Mouse (Mus musculus): ENCODE data around the gene Decr2.

DNA sequence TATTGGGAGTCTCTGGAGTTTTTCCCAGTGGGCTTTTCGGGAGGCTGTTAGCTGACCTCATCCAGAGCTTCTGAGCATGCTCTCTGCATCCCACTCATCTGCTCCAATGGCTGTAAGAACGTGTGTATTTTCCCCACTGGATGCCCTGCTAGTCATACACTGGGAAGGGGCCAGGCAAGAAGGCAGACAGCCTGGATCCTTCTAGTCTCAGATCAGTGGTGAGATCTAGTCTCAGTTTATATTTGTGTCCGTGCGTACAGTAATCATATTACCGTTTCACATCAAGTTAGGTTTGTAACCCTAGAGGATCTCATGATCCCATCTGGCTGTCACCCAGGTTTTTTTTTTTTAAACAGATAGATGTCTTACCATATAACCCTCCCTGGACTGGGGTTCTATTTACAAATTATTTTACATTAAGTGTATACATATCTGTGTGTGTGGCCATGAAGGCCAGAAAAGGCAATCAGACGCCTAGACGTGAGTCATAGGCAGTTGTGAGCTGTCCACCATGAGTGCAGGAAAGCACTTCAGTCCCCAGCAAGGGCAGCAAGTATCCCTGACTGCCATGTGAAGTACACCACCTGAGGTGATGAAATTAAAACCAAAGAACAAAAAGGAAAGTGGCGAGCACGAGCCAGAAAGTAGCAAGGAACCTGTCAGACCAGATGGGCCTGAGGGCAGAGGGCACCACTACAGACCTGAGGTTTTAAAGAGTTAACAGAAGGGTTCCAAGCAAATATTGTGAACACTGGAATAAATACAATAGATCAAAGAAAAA lies 32.2 kb downstream of the Decr2 start:
- TF ChIP-seq GATA1 (IDR thresholded peaks at IDR 0.05; ENCODE audit: borderline replicate concordance, low read length) (no peak), FLI1 (IDR thresholded peaks at IDR 0.05; ENCODE audit: low read length) (no peak)

Measured in megakaryocyte, embryonic 14.5 days (primary cell).